Mouse (Mus musculus) midbrain, embryonic 15.5 days (tissue): ENCODE results near the gene 4930453N24Rik. TPM values are rescaled to one million over a fixed set of nuclear protein-coding genes. Genes with fewer than 3 reads are reported as not detected.

Experiments used
- ATAC-seq: fragments of 200-750 bp; cut with Nextera tagmentation; replicated peaks from 2 replicates; pipeline ENCODE4 v1.8.0; 2017; ENCODE audit warnings: moderate TSS enrichment
- H3K27ac ChIP-seq: fragments of 300-500 bp; sonication (generic); 2 replicates; pipeline ENCODE4 v1.5.1; 2015; ENCODE audit warnings: mild to moderate bottlenecking, inconsistent platforms
- H3K27me3 ChIP-seq: fragments of 300-500 bp; sonication (generic); replicated peaks from 2 replicates; pipeline ENCODE4 v1.6.1; 2015; ENCODE audit warnings: inconsistent platforms
- H3K36me3 ChIP-seq: fragments of 300-500 bp; sonication (generic); replicated peaks from 2 replicates; pipeline ENCODE4 v1.6.1; 2015; ENCODE audit warnings: inconsistent platforms
- H3K4me1 ChIP-seq: fragments of 300-500 bp; sonication (generic); 2 replicates; pipeline ENCODE4 v1.6.1; 2015; ENCODE audit warnings: inconsistent platforms
- H3K4me2 ChIP-seq: fragments of 300-500 bp; sonication (generic); 2 replicates; pipeline ENCODE4 v1.6.1; 2015; ENCODE audit warnings: inconsistent platforms, mild to moderate bottlenecking, moderate library complexity
- H3K4me3 ChIP-seq: fragments of 300-500 bp; sonication (generic); 2 replicates; pipeline ENCODE4 v1.5.1; 2015; ENCODE audit warnings: mild to moderate bottlenecking, inconsistent platforms
- H3K9ac ChIP-seq: fragments of 300-500 bp; sonication (generic); 2 replicates; pipeline ENCODE4 v1.6.1; 2015; ENCODE audit warnings: mild to moderate bottlenecking, inconsistent platforms
- H3K9me3 ChIP-seq: fragments of 300-500 bp; sonication (generic); 2 replicates; pipeline ENCODE4 v1.6.1; 2016; ENCODE audit warnings: inconsistent platforms
- WGBS: fragments of 180-500 bp; shearing (Covaris S2); methylation state at CpG from one replicate; pipeline ENCODE4 v1.1.7; 2015; ENCODE audit warnings: mixed read lengths; 5-methylcytosine and 5-hydroxymethylcytosine counted together
- polyA plus RNA-seq: library from polyadenylated mRNA; unstranded; fragments of >200 nt; fragmentation: Nextera tagmentation; extraction: Ambion mirVana; gene quantifications from 2 replicates; pipeline ENCODE4 v1.2.1, GENCODE M21; 2015

The 4930453N24Rik gene
- polyA plus RNA-seq, 1 experiment from 2014 or later = 16.5 TPM

GRCm38 (mm10) chr16:64758561-64759244, 12.3 kb downstream of the 4930453N24Rik start:
- Histone ChIP-seq H3K36me3 (peaks cover 9% of the 10 kb centered on the region), H3K4me3 (no peak overlapping the region), H3K9me3 (no peaks in the 10 kb centered on the region), H3K9ac (no peak overlapping the region), H3K4me2 (no peak overlapping the region), H3K27ac (no peak overlapping the region), H3K27me3 (no peaks in the 10 kb centered on the region), H3K4me1 (no peaks in the 10 kb centered on the region)
- WGBS = 88% methylated on average over 6 of the region's 6 CpGs
- ATAC-seq = no peak

- no peak overlapping the region for H3K27ac ChIP-seq
- H3K4me1 ChIP-seq = no peaks in the 10 kb centered on the region
- no peak overlapping the region for H3K4me3 ChIP-seq
- WGBS = 93% methylated on average over 7 of the region's 7 CpGs
- H3K4me2 ChIP-seq = no peak overlapping the region
- H3K9ac ChIP-seq = no peak overlapping the region
- no peaks in the 10 kb centered on the region for H3K9me3 ChIP-seq
- no peak for ATAC-seq
- no peaks in the 10 kb centered on the region for H3K27me3 ChIP-seq
- H3K36me3 ChIP-seq = peaks cover 1% of the 10 kb centered on the region
Measured at GRCm38 (mm10) chr16:64757666-64758400, 13.1 kb downstream of the 4930453N24Rik start.

- WGBS = 83% methylated on average over 6 of the region's 6 CpGs
- no peaks in the 10 kb centered on the region for H3K27me3 ChIP-seq
- no peaks in the 10 kb centered on the region for H3K4me1 ChIP-seq
- no peak overlapping the region for H3K9ac ChIP-seq
- no peak overlapping the region for H3K4me2 ChIP-seq
- H3K27ac ChIP-seq = no peak overlapping the region
- H3K36me3 ChIP-seq = no peaks in the 10 kb centered on the region
- no peak overlapping the region for H3K4me3 ChIP-seq
- no peak for ATAC-seq
- no peaks in the 10 kb centered on the region for H3K9me3 ChIP-seq
Measured at GRCm38 (mm10) chr16:64756321-64756720, 14.6 kb downstream of the 4930453N24Rik start.

GRCm38 (mm10) chr16:64754743-64755139, 16.2 kb downstream of the 4930453N24Rik start:
- Histone ChIP-seq H3K9me3 (no peaks in the 10 kb centered on the region), H3K27me3 (no peaks in the 10 kb centered on the region), H3K9ac (no peak overlapping the region), H3K4me1 (no peaks in the 10 kb centered on the region), H3K27ac (no peak overlapping the region), H3K4me2 (no peak overlapping the region), H3K36me3 (no peaks in the 10 kb centered on the region), H3K4me3 (no peak overlapping the region)
- WGBS = 39% methylated on average over 3 of the region's 3 CpGs
- ATAC-seq = peak; percentile 84

GRCm38 (mm10) chr16:64753990-64754742, 16.8 kb downstream of the 4930453N24Rik start:
- H3K27ac ChIP-seq = no peak overlapping the region
- 64% methylated on average over 3 of the region's 3 CpGs for WGBS
- H3K27me3 ChIP-seq = no peaks in the 10 kb centered on the region
- no peak overlapping the region for H3K4me2 ChIP-seq
- H3K9ac ChIP-seq = no peak overlapping the region
- H3K9me3 ChIP-seq = no peaks in the 10 kb centered on the region
- no peaks in the 10 kb centered on the region for H3K4me1 ChIP-seq
- no peak overlapping the region for H3K4me3 ChIP-seq
- H3K36me3 ChIP-seq = no peaks in the 10 kb centered on the region
- peak; percentile 59 for ATAC-seq

- WGBS = 11% methylated on average over 10 of the region's 10 CpGs
- H3K4me2 ChIP-seq = no peak overlapping the region
- H3K27ac ChIP-seq = no peak overlapping the region
- H3K4me1 ChIP-seq = no peaks in the 10 kb centered on the region
- H3K9ac ChIP-seq = no peak overlapping the region
- peak; percentile 41; the same call in 1 of the 2 replicates for ATAC-seq
- no peaks in the 10 kb centered on the region for H3K9me3 ChIP-seq
- no peaks in the 10 kb centered on the region for H3K27me3 ChIP-seq
- no peaks in the 10 kb centered on the region for H3K36me3 ChIP-seq
- H3K4me3 ChIP-seq = no peak overlapping the region
Measured at GRCm38 (mm10) chr16:64748237-64748636, 22.7 kb downstream of the 4930453N24Rik start.

- Histone ChIP-seq H3K27me3 (no peaks in the 10 kb centered on the region), H3K4me2 (no peak overlapping the region), H3K36me3 (no peaks in the 10 kb centered on the region), H3K4me3 (no peak overlapping the region), H3K9ac (no peak overlapping the region), H3K4me1 (no peaks in the 10 kb centered on the region), H3K9me3 (no peaks in the 10 kb centered on the region), H3K27ac (no peak overlapping the region)
- whole genome bisulfite sequencing = 86% methylated on average over 4 of the region's 4 CpGs
- ATAC-seq = no peak
Measured at GRCm38 (mm10) chr16:64745089-64745488, 25.9 kb downstream of the 4930453N24Rik start.

- no peak for ATAC-seq
- H3K4me2 ChIP-seq = no peak overlapping the region
- H3K36me3 ChIP-seq = no peaks in the 10 kb centered on the region
- 91% methylated on average over 5 of the region's 5 CpGs for WGBS
- no peak overlapping the region for H3K27ac ChIP-seq
- no peaks in the 10 kb centered on the region for H3K4me1 ChIP-seq
- H3K27me3 ChIP-seq = no peaks in the 10 kb centered on the region
- no peak overlapping the region for H3K4me3 ChIP-seq
- H3K9me3 ChIP-seq = no peaks in the 10 kb centered on the region
- H3K9ac ChIP-seq = no peak overlapping the region
Measured at GRCm38 (mm10) chr16:64737289-64737688, 33.7 kb downstream of the 4930453N24Rik start.

- Histone ChIP-seq H3K27ac (no peak overlapping the region), H3K4me3 (no peak overlapping the region), H3K9me3 (no peaks in the 10 kb centered on the region), H3K4me1 (no peaks in the 10 kb centered on the region), H3K9ac (no peak overlapping the region), H3K27me3 (no peaks in the 10 kb centered on the region), H3K4me2 (no peak overlapping the region), H3K36me3 (no peaks in the 10 kb centered on the region)
- peak; percentile 94 for ATAC-seq
- 49% methylated on average over 4 of the region's 4 CpGs for WGBS
Measured at GRCm38 (mm10) chr16:64723273-64724057, 47.5 kb downstream of the 4930453N24Rik start.

- no peaks in the 10 kb centered on the region for H3K4me1 ChIP-seq
- 66% methylated on average over 5 of the region's 5 CpGs for WGBS
- H3K9ac ChIP-seq = no peak overlapping the region
- no peak overlapping the region for H3K27ac ChIP-seq
- no peak overlapping the region for H3K4me3 ChIP-seq
- no peaks in the 10 kb centered on the region for H3K27me3 ChIP-seq
- no peaks in the 10 kb centered on the region for H3K36me3 ChIP-seq
- H3K9me3 ChIP-seq = no peaks in the 10 kb centered on the region
- no peak for ATAC-seq
- no peak overlapping the region for H3K4me2 ChIP-seq
Measured at GRCm38 (mm10) chr16:64721542-64721941, 49.4 kb downstream of the 4930453N24Rik start.

GRCm38 (mm10) chr16:64719096-64719495, 51.9 kb downstream of the 4930453N24Rik start:
- Histone ChIP-seq H3K27ac (no peak overlapping the region), H3K4me3 (no peak overlapping the region), H3K36me3 (no peaks in the 10 kb centered on the region), H3K4me1 (no peaks in the 10 kb centered on the region), H3K27me3 (no peaks in the 10 kb centered on the region), H3K4me2 (no peak overlapping the region), H3K9ac (no peak overlapping the region), H3K9me3 (no peaks in the 10 kb centered on the region)
- WGBS = 75% methylated on average over 7 of the region's 7 CpGs
- no peak for ATAC-seq

- H3K27me3 ChIP-seq = no peaks in the 10 kb centered on the region
- WGBS = 85% methylated on average over 10 of the region's 10 CpGs
- ATAC-seq = no peak
- no peak overlapping the region for H3K4me2 ChIP-seq
- no peak overlapping the region for H3K27ac ChIP-seq
- H3K4me1 ChIP-seq = no peaks in the 10 kb centered on the region
- no peak overlapping the region for H3K4me3 ChIP-seq
- no peaks in the 10 kb centered on the region for H3K36me3 ChIP-seq
- no peak overlapping the region for H3K9ac ChIP-seq
- H3K9me3 ChIP-seq = no peaks in the 10 kb centered on the region
Measured at GRCm38 (mm10) chr16:64717814-64718213, 53.1 kb downstream of the 4930453N24Rik start.
